Mouse (Mus musculus) common myeloid progenitor, adult 5-6 weeks (primary cell): ENCODE measurements around the gene Ccdc73. TPM values are rescaled to one million over a fixed set of nuclear protein-coding genes. Genes with fewer than 3 reads are reported as not detected.
"Not testable (repeated sequence)": the region's sequence is repeated elsewhere in the genome, so short reads cannot be mapped to it uniquely, and the experiment has no call there.

Experiments
- ATAC-seq: replicated peaks from 2 replicates; pipeline ENCODE4 v1.8.0; 2016; ENCODE audit warnings: low read depth, mild to moderate bottlenecking, moderate TSS enrichment, inconsistent platforms; ENCODE audit not compliant: poor library complexity, severe bottlenecking
- total RNA-seq: library from RNA; stranded (forward); fragments of 200-1000, 187-1606 nt; gene quantifications from 2 replicates; pipeline ENCODE4 v1.2.3, GENCODE M21; 2017

Gene Ccdc73
- 5.8 and 7.3 TPM in 2 replicates for total RNA-seq

GRCm38 (mm10) chr2:104867282-104867855 lies at the start of gene Ccdc73:
TSS of gene Ccdc73 (plus strand) at chr2:104867805.
- no peak for ATAC-seq

- not testable (repeated sequence) for ATAC-seq
These were observed 48.8 kb upstream of the Ccdc73 start for GRCm38 (mm10) chr2:104818763-104819162.

GRCm38 (mm10) chr2:104826191-104826590 lies 41.4 kb upstream of the Ccdc73 start:
- no peak for ATAC-seq

- ATAC-seq = no peak
These were observed 35.1 kb upstream of the Ccdc73 start for GRCm38 (mm10) chr2:104832486-104832885.

- no peak for ATAC-seq
These were observed 26.6 kb upstream of the Ccdc73 start for GRCm38 (mm10) chr2:104840974-104841373.

DNA sequence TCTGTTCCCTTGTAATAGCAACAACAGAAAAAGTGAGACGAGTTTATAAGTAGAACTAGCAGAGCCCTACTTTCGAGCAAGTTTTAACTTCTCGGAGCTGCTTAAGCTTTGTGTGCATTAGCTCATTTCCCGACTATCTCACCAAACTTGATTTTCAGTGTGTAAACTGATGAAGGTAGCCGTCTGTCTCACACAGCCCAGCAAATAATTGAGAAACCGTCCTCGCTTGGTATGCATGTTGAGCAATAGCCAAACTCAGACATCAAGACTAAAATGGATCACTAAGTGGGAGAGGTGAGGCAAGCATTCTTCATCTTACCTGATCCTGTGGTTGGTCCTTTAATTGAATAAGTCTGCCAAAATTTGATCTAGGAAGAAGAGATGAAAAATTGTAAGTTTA lies 25.9 kb upstream of the Ccdc73 start:
- ATAC-seq = no peak

DNA sequence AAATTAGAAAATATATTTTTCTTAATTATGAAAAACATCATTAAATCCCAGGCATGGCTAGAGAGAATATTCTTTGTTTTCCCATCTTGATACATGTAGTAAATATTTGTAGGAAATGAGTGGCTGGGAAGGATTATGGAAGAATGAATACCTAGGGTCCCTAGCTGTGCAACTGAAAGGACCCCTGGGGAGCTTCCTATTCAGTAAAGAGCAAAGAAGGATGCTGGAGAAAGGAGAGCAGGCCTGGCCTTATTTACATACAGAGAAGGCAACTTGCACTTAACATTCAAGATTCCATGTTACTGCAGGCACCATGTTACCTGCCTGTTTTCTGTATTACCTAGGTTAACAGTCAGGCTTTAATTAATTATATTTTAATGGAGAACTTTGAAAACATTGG lies 25.0 kb upstream of the Ccdc73 start:
- no peak for ATAC-seq

- no peak for ATAC-seq
These were observed 20.8 kb upstream of the Ccdc73 start for GRCm38 (mm10) chr2:104846638-104847414.

DNA sequence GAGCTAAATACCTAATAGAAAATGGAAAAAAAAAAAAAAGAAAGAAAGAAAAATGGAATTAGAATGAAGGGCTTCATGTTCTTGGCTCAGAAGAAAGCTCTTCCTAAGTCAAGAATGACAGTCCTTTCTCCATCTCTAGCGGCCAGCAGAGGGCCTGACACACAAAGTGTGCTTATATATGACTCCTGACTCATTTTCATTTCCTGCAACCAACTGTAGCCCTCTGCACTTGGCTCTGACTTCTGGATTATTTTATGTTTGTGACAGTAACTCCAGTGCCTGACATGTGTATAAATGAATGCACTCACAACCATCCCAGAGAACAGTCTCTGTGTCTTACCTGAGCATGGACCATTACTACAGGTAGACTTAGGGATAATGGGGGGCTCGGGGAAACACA lies 20.0 kb upstream of the Ccdc73 start:
- peak; percentile 71 for ATAC-seq

- peak; percentile 62 for ATAC-seq
These were observed 19.1 kb upstream of the Ccdc73 start for GRCm38 (mm10) chr2:104848235-104849161.

DNA sequence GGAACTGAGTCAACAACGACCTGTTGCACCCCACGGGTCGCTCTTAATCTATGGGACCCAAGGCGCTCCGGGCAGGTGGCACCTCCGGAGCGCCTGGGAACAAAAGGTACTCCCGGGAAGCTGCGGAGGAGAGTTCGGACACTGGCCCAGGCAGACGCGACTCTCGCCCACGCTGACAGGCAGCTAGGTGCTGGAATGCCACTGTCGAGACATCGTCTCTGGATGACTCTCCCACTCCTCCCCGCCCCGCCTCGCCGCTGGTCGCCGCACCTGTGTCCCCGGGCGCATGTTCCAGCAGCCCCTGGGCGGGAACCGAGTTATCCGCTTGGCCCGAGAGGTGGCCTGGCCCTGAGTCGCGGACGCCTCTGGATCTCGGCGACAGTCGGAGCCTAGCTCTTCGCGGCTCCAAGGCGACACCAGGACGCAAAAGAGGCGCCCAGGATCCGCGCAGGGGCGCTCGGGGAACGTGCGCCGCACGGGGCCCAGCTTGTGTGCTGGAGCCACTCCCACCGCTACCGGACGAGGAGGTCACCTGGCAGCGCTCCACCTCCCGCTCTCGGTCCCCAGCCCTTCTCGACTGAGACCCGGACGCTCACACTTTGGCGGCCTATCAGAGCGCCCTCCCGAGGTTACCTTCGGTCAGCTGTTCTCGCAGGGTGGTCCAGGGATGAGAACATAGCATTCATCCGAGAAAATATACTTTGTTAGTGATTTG lies 18.2 kb upstream of the Ccdc73 start, which contains the start of gene Prrg4:
Prrg4 (minus strand) TSS at position 601 of the 715 bp plus-strand sequence.
- ATAC-seq = peak; percentile 54

DNA sequence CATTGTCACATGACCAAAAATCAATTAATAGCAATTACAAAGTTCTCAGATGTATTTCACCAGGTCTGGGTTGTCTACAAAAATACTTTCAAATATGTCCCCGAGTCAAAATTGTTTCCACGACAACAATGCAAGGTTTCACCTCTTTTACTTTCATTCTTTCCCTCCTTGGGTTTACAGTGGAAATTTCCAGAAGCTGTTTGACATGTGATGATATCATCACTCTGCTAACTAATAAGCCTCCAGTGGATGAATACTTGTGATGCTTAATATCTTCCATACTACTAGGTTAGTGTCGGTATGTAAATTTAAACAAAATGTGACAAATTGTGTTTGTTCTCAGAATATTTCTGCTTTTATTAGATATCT lies 17.6 kb upstream of the Ccdc73 start:
- no peak for ATAC-seq

GRCm38 (mm10) chr2:104851686-104852085 lies 15.9 kb upstream of the Ccdc73 start:
- ATAC-seq = no peak

DNA sequence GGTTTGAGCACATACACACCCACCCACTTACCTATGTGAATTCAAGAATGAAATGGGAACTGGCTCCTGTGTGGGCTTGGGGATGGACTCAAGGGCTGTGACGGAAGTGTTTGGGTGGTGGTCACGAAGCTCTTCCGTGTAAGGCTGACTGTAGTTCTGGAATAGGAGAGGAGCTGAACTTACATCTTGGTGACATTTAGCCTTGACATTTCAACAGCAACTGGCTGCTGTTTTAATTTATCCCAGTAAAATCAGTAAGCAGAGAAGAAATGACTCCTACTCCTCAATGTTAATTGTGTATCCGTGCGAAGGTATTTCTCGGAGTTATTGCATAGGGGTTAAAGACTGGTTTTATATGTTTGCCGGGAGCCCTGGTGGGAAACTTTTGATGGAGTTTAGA lies 15.1 kb upstream of the Ccdc73 start:
- no peak for ATAC-seq

- ATAC-seq = no peak
These were observed 12.8 kb upstream of the Ccdc73 start for GRCm38 (mm10) chr2:104854836-104855235.

DNA sequence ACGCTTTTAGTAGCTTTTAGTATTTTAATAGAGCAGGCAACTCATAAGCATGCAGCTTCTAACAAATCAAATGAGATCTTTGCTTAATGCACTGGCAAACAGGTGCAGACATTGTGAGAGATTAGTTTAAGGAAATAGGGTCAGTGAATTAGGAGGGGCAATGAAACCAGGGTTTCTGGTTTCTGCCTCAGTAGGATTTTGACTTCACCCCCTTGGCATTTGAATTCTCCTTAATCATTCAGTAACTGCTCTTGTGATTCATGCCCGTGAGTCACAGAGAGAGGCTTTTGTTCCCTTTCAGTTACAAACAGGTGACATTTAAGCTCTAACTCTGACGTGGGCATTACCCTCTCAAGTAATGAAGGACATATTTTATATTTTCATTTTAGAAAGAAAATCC lies 11.9 kb upstream of the Ccdc73 start:
- no peak for ATAC-seq

DNA sequence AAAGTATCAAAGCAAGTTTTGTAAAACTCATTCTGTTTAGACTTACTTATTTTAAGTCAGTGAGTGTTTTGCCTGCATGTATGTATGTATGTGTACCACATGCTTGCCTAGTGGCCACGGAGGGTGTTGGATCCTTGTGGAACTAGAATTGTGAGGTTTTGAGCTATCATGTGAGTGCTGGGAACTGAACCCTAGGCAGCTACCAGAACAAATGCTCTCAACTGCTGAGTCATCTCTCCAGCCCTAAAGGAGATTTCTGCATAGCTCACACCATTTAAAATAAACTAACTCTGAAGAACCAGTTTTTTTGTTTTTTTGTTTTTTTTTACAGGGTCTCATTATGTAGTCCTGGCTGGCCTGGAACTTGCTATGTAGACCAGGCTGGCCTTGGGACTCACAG lies 11.4 kb upstream of the Ccdc73 start:
- no peak for ATAC-seq

GRCm38 (mm10) chr2:104858083-104858482 lies 9.5 kb upstream of the Ccdc73 start:
- not testable (repeated sequence) for ATAC-seq

GRCm38 (mm10) chr2:104859060-104859459 lies 8.5 kb upstream of the Ccdc73 start:
- ATAC-seq = no peak

DNA sequence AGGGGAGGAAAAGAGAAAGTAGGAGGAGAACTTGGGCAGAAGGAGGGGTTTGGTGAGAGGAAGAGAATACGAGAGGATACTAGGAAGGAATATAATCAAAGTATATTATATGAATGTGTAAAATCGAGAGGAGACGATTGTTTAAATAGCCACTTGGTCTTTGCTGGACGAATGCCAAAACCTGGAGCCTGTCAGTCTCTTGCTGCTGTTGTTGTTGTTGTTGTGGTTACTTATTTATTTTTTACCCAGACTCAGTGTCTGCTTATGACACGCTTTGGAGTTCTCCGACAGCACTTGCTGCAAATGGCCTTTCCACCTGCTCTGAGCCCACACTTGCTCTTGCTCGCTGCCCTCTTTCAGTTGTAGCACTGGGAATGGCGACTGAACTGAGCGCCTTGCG lies 7.2 kb upstream of the Ccdc73 start:
- ATAC-seq = no peak
